Mouse (Mus musculus) c-Kit-negative CD71-positive TER-119-positive erythroid progenitor cells, embryonic 14.5 days (primary cell): ENCODE data around the gene Mfap2.

ENCODE experiments used
- DNase-seq: peaks from one replicate; pipeline ENCODE4 v3.0.0-alpha.2; 2013; ENCODE audit warnings: low read depth, low spot score

The Mfap2 gene

GRCm38 (mm10) chr4:141024992-141025391, 14.8 kb downstream of the Mfap2 start:
- no peak for DNase-seq

DNA sequence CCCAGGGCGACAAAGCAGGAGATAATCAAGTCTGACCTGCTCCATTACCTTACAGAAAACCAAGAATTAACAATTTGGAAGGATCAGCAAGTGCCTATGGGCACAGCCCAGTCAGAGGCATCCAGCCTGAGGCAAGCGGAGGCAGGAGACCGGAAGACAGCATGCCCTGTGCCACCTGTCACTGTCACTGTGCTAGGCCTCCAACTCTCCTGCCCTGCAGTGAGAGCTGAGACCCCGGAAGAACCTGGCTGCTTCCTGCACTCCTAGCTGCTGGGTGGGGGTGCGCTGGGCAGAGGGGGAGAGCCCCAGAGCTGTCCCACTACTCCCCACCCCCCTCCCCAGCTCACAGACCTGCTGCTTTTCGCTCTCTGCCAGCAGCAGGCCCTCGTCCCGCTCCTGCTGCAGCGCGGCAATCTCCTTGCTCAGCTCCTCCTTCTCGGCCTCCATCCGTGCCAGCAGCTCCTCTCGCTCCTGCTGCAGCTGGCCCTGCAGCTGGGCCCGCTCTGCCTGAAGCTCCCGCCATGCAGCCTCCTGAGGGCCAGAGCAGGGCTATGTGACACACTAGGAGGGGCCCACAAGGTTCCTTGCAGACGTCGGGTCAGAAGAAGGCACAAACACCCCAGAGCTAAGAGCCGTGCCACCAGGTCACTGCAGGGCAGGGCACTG, 20.5 kb downstream of the Mfap2 start:
- no peak for DNase-seq

GRCm38 (mm10) chr4:141031733-141032132, 21.5 kb downstream of the Mfap2 start:
- DNase-seq = peak; percentile 38

- DNase-seq = no peak
Observed at GRCm38 (mm10) chr4:141033606-141034549, 23.7 kb downstream of the Mfap2 start.

DNA sequence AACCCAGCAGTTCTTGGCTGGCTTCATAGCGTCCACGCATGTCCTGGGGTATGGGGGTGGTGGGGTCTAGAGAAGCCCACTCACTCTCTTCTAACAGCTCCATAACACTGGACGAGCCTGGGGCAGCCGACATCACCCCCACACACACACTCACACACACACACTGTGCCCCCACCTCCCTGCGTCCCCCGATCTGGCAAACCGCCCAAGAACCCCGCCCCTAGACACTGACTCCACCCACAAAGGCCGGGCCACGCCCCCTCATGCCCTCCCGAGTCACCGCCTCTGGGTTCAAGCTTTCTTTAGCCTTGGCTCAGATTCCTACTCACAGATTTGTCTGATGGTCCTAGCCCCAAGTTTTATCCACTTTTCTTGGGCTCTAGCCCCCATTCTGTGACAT, 30.9 kb downstream of the Mfap2 start:
- no peak for DNase-seq

DNA sequence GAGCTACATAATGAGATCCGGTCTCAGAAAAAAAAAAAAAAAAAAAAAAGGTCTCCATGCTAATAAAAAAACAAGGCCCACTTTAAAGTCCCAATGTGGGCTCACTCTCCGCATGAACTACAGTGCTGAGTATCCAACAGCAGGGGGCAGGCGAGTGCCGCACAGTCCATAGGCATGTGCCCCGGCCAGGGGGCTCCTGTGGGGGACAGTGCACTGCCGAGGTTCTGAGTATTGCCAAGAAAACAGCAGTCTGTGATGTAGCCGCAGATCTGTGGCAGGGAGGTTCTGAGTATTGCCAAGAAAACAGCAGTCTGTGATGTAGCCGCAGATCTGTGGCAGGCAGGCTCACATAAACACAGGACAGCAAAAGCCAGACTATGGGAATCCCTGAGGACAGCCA, 34.6 kb downstream of the Mfap2 start:
- DNase-seq = no peak

DNA sequence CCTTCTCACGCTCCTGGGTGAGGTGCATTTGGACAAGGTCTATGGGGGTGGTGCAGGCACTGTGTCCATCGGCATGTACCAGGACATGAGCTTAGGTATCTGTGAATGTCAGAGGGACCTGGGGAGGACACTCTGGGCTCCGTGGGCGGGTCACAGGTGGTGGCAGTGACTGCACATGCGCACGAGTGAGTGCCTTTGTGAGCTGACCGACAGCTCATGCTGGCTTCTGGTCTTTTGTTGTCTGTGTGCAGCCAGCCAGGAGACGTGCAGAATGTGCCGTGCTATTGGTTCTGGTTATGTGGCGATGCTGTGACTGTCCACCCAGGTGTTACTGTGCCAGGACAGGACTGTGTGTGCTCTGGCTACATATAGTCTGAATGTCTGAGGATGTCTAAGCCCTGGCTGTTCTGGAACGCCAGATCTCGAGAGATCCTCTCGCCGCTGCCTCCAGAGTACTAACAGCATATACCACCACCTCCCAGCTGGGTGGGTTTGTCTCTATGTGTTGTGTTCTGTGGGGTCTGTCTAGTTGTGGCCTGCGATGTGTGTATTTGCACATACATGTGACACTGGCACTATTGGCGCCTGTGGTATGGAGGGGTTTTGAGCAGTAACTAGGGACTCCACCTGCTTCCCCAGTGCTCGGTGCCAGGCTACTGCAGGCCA, 38.7 kb downstream of the Mfap2 start:
- DNase-seq = no peak

DNA sequence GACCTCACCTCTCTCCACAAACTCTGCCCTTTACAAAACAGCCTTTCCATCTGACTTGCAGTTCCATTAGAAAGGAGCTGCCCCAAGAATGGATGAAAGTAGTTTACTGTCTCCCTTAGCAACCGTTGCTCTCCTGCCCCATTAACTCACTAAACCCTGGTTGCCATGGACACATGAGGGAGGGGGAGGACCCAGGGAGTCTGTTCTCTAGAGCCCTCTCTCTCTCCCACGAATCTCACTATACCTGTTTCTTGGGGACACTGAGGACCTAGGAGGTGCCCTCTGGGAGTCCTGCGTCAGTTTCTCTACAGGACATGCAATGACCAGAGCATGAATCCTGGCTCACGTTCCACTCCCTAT, 39.2 kb downstream of the Mfap2 start:
- DNase-seq = no peak

- no peak for DNase-seq
Observed at GRCm38 (mm10) chr4:141052442-141052841, 42.2 kb downstream of the Mfap2 start.

GRCm38 (mm10) chr4:141053138-141053537, 42.9 kb downstream of the Mfap2 start:
- DNase-seq = no peak

DNA sequence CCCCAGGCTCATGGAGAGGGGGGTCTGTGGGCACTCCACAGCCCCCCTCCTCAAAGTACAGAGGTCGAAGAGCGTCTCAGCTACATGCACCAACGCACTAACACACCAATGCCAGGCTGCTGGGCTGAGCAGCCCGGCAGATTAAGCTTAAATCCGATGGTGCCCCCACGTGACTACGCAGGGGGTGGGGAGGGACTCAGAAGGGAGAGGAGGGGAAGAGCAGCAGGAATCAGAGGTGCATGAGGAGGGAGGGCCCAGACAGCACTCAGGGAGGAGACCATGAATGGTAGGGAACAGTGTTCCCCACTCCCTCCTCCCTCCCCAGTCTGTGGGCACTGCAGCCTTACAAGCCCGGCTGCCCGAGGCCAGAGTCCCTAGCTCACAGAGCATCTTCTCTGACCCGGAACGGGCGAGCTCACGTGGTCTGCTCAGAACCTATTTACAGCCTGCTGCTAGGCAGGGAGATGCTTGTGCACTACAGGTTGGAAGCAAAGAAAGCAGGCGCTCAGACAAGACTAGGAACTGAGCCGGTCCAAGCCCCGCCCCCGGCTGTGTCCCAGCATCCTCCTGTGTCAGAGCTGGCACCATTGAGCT, 43.4 kb downstream of the Mfap2 start:
- DNase-seq = no peak

DNA sequence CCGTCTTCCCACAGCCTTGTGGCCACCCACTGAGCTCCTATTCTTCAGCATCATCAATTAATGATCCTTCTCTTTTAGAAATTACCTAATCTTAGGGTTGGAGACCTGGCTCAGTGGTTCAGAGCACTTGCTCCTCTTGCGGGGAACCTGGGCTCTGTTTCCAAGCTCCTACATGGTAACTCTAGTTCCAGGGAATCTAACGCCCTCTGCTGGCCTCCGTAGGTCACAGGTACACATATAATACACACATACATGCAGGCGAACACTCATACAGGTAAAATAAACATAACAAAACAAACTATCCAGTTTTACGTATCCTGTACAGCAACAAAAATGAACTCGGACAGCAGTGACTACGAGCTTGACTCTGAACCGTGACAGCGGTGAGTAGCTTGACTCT, 46.8 kb downstream of the Mfap2 start:
- no peak for DNase-seq

DNA sequence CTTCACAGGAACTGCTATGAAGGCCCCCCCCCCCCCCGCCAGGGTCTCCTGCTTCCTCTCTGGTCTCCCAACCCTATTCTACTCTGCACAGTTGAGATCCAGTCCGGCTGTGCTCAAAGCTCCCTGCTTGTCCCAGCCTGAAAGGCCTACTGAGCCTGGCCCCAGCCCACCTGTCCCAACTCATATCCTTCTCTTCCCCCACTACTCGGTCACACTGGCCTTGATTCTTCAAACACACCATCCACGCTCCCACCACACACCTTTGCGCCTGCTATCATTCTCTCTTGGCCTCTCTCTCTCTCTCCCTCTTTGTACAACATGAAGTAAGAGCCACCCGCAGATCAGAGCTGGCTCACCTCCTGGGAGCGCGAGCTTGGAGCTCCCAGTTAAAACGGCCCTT, 48.6 kb downstream of the Mfap2 start:
- DNase-seq = no peak

DNA sequence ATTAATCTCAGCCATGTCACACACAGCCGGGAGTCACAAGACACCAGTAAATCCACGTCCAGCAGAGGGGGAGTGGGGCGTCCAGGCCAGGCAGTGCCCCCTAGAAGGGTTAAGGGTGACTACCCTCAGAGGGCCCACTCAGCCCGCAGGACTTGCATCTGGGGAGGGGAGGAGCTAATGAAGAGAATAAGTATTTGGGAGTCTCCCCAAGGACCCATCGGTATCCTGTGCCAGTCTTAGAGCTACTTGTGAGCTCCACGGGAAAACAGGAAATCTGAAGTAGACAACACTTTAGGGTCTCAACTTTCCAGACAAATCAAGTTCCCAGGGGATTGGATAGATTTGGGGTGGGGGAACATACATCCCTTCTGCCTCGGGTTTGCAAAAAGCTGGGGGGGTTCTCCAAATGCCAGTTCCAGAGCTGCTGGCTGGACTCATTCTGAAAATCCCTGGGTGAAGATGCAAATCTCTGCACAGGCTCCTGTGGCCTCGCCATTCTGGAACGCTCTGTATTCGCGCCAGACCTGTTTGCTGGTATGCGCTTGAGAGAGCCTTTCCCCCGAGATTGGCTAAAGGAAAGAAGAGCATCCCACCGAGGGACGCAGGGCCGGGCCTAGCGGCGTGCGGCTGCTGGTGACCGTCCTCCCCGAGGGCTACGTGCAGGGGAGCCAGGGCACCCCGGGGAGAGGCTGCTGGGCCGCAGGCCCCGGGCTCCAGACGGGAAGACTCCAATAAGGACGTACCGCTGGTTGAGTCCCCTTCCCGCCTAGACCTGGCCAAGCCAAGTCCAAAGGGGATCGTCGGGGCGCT, 49.6 kb downstream of the Mfap2 start:
- no peak for DNase-seq

GRCm38 (mm10) chr4:141060426-141061301, 50.4 kb downstream of the Mfap2 start, which contains the start of gene Crocc:
Gene Crocc, minus strand, starts transcription at chr4:141060550.
- peak; percentile 93 for DNase-seq

- DNase-seq = no peak
Observed at GRCm38 (mm10) chr4:141064104-141064659, 54.0 kb downstream of the Mfap2 start.

DNA sequence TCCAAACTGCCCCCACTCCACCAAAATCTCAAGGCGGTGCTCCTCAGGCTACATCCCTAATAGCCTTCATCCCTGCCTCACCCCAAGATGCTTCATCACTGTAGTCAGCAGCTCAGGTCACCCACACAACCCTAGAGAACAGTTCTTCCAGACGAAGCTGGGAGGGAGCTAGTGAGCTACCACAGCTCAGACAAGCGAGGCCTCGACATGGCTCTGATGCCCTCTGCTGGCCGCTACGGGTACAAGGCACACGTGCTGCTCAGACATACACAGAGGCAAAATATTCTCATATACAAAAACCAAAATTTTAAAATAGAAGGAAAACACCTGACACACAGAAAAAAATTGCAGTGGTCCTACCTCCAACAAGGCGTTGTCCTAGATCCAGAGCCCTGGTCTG, 54.9 kb downstream of the Mfap2 start:
- DNase-seq = peak; percentile 66
